Mouse (Mus musculus) bone marrow macrophage, adult 2 months (primary cell): ENCODE results near the gene Ubn1. TPM values are rescaled to one million over a fixed set of nuclear protein-coding genes. Genes with fewer than 3 reads are reported as not detected.

Experiments used
- H3K27ac ChIP-seq: 2 replicates; pipeline ENCODE4 v1.5.1; 2012; ENCODE audit warnings: low read depth, low read length; ENCODE audit not compliant: insufficient read depth
- H3K4me1 ChIP-seq: 2 replicates; pipeline ENCODE4 v1.6.1; 2012; ENCODE audit warnings: low read length; ENCODE audit not compliant: control insufficient read depth, insufficient read depth
- H3K4me3 ChIP-seq: 2 replicates; pipeline ENCODE4 v1.5.1; 2012; ENCODE audit warnings: mild to moderate bottlenecking, low read length, moderate library complexity; ENCODE audit not compliant: insufficient read depth
- CTCF ChIP-seq: IDR thresholded peaks from 2 replicates; pipeline ENCODE4 v1.5.1; 2012; ENCODE audit warnings: low read depth, mild to moderate bottlenecking, low read length, moderate library complexity
- POLR2A ChIP-seq: IDR thresholded peaks from 2 replicates; pipeline ENCODE4 v1.6.1; 2012; ENCODE audit warnings: mild to moderate bottlenecking, low read depth, low read length, borderline replicate concordance
- polyA plus RNA-seq: library from polyadenylated mRNA; stranded (reverse); fragments of >200 nt; gene quantifications from 2 replicates; pipeline ENCODE4 v1.2.4, GENCODE M21; 2012; ENCODE audit not compliant: missing spikeins, insufficient read depth, insufficient read length

Gene Ubn1
- polyA plus RNA-seq, 1 experiment = 35.1 TPM

GRCm38 (mm10) chr16:5135551-5136261 is 85.8 kb downstream of the Ubn1 start:
- Histone ChIP-seq H3K4me1 (0 out of 2 replicates have a peak, but pooled peaks cover 2% of the 10 kb centered on the region), H3K27ac (no peak overlapping the region), H3K4me3 (no peak overlapping the region)
- no peak for TF ChIP-seq POLR2A
- TF ChIP-seq CTCF = no peak

Other genes with a start within 250 kb of the Ubn1 start
- not detected in 2 replicates for gene 4930562C15Rik, start 214.6 kb upstream of the Ubn1 start, polyA plus RNA-seq
- 68.4 and 72.6 TPM in 2 replicates for gene Ubald1, start 169.7 kb upstream of the Ubn1 start, polyA plus RNA-seq
- 66.4 and 75.4 TPM in 2 replicates for gene Mgrn1, start 163.8 kb upstream of the Ubn1 start, polyA plus RNA-seq
- 44.3 and 55.0 TPM in 2 replicates for gene Nudt16l1, start 111.3 kb upstream of the Ubn1 start, polyA plus RNA-seq
- gene Anks3, start 85.9 kb upstream of the Ubn1 start, polyA plus RNA-seq = 44.1 and 44.2 TPM in 2 replicates
- not detected in 2 replicates for gene Sept12, start 52.2 kb upstream of the Ubn1 start, polyA plus RNA-seq
- gene Smim22, start 42.8 kb upstream of the Ubn1 start, polyA plus RNA-seq = not detected in 2 replicates
- 72.5 and 76.6 TPM in 2 replicates for gene Rogdi, start 36.5 kb upstream of the Ubn1 start, polyA plus RNA-seq
- gene Glyr1, start 194 bp upstream of the Ubn1 start, polyA plus RNA-seq = 84.0 and 94.6 TPM in 2 replicates
- not detected in 2 replicates for gene Ppl, start 82.4 kb downstream of the Ubn1 start, polyA plus RNA-seq
- not detected in 2 replicates for gene Sec14l5, start 97.1 kb downstream of the Ubn1 start, polyA plus RNA-seq
- gene Nagpa, start 154.0 kb downstream of the Ubn1 start, polyA plus RNA-seq = 49.7 and 66.8 TPM in 2 replicates
- gene AU021092, start 172.2 kb downstream of the Ubn1 start, polyA plus RNA-seq = not detected in 2 replicates
- 26.9 and 28.0 TPM in 2 replicates for gene Alg1, start 183.6 kb downstream of the Ubn1 start, polyA plus RNA-seq
- gene Eef2kmt, start 205.9 kb downstream of the Ubn1 start, polyA plus RNA-seq = 9.8 and 12.4 TPM in 2 replicates